Mouse (Mus musculus) frontal cortex, adult 2 months (tissue): ENCODE measurements around the gene Shank3. TPM values are rescaled to one million over a fixed set of nuclear protein-coding genes. Genes with fewer than 3 reads are reported as not detected.

Experiments
- polyA plus RNA-seq: library from polyadenylated mRNA; depleted of rRNA; stranded (reverse); fragments of >200 nt; gene quantifications from 2 replicates; pipeline ENCODE4 v1.2.3, GENCODE M21; 2012; rRNA removed

Shank3 gene
- polyA plus RNA-seq, 1 experiment: 76.4 TPM

Other genes with a start within 250 kb of the Shank3 start
- 212 and 221 TPM in 2 replicates for gene Sbf1, start 184.3 kb upstream of the Shank3 start, polyA plus RNA-seq
- gene Adm2, start 176.9 kb upstream of the Shank3 start, polyA plus RNA-seq: not detected in 2 replicates
- gene Miox, start 165.2 kb upstream of the Shank3 start, polyA plus RNA-seq: not detected in 2 replicates
- 14.7 and 15.8 TPM in 2 replicates for gene Lmf2, start 144.0 kb upstream of the Shank3 start, polyA plus RNA-seq
- 101 and 112 TPM in 2 replicates for gene Ncaph2, start 143.9 kb upstream of the Shank3 start, polyA plus RNA-seq
- gene Sco2, start 125.8 kb upstream of the Shank3 start, polyA plus RNA-seq: 30.0 and 30.5 TPM in 2 replicates
- 3.3 TPM in 2 replicates for gene Tymp, start 122.6 kb upstream of the Shank3 start, polyA plus RNA-seq
- 2.4 and 3.8 TPM in 2 replicates for gene Odf3b, start 120.3 kb upstream of the Shank3 start, polyA plus RNA-seq
- gene Klhdc7b, start 114.7 kb upstream of the Shank3 start, polyA plus RNA-seq: 0.16 and 0.25 TPM in 2 replicates
- 0.48 TPM in 1 of 2 replicates, not detected in the other for gene Syce3, start 89.1 kb upstream of the Shank3 start, polyA plus RNA-seq
- 2.0 and 2.9 TPM in 2 replicates for gene Cpt1b, start 73.8 kb upstream of the Shank3 start, polyA plus RNA-seq
- 3.2 and 3.8 TPM in 2 replicates for gene C730034F03Rik, start 70.0 kb upstream of the Shank3 start, polyA plus RNA-seq
- gene Gm44502, start 69.9 kb upstream of the Shank3 start, polyA plus RNA-seq: 0.08 and 0.28 TPM in 2 replicates
- gene Chkb, start 69.7 kb upstream of the Shank3 start, polyA plus RNA-seq: 66.1 and 70.7 TPM in 2 replicates
- 123 and 134 TPM in 2 replicates for gene Mapk8ip2, start 45.7 kb upstream of the Shank3 start, polyA plus RNA-seq
- 29.6 and 34.9 TPM in 2 replicates for gene Arsa, start 22.2 kb upstream of the Shank3 start, polyA plus RNA-seq
- 4.2 TPM in 2 replicates for gene Acr, start 68.7 kb downstream of the Shank3 start, polyA plus RNA-seq
- 74.5 and 82.6 TPM in 2 replicates for gene Rabl2, start 92.3 kb downstream of the Shank3 start, polyA plus RNA-seq